Mouse (Mus musculus) thymus, adult 2 months (tissue): ENCODE results near the gene Scg3.

Experiments
- CTCF ChIP-seq: fragments of 200-500 bp; IDR thresholded peaks from 2 replicates; pipeline ENCODE4 v1.5.1; 2012; ENCODE audit warnings: mild to moderate bottlenecking, control low read depth, low read length, moderate library complexity, borderline replicate concordance; ENCODE audit not compliant: control insufficient read depth, poor library complexity, insufficient read depth; ENCODE audit errors: extremely low read depth
- POLR2A ChIP-seq: fragments of 200-500 bp; IDR thresholded peaks from 2 replicates; pipeline ENCODE4 v1.6.1; 2012; ENCODE audit warnings: mild to moderate bottlenecking, low read length, control low read depth, moderate library complexity; ENCODE audit not compliant: control insufficient read depth, poor library complexity, insufficient read depth; ENCODE audit errors: extremely low read depth

DNA sequence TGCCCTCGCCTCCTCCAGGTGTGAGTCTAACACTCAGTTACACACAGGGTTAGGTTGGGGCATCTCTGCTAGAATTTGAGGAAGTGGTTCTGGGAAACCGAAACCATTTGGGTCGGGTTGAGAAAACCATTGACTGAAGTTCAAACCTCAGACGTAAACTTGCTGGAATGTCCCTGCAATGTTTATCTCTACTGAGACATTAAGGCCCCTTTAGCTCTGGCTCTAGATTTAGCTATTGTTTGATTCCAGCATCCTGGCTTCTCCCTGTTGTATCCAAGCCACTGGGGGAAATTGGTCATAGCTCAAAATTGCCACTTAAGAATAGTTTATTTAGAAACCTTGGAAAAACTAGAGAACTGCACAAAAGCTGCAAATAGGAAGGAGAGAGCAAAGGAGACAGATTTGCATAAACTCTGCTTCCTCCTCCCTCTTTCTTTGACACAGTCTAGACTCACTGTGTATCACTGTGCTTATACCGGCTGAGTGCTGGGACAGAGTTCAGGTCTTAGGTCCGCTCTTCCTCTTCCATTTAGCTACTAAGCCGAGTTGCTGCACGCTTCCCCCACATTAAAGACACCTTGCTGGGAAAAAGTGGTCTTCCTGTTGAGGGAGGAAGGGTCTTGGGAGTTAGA, 52.9 kb downstream of the Scg3 start:
- no peak for TF ChIP-seq POLR2A
- no peak for TF ChIP-seq CTCF
